Mouse (Mus musculus) ovary, postnatal 14 days (tissue): Measurements from ENCODE around the gene Gm44790.
"Not testable (repeated sequence)": the region's sequence is repeated elsewhere in the genome, so short reads cannot be mapped to it uniquely, and the experiment has no call there.

Experiments used
- DNase-seq: peaks from one replicate; pipeline ENCODE4 v3.0.0; 2022; ENCODE audit warnings: low spot score

Gene Gm44790

GRCm38 (mm10) chr6:86426358-86426757 lies at the start of gene Gm44790:
TSS of gene Gm44790 (plus strand) at chr6:86426658.
- no peak for DNase-seq

DNA sequence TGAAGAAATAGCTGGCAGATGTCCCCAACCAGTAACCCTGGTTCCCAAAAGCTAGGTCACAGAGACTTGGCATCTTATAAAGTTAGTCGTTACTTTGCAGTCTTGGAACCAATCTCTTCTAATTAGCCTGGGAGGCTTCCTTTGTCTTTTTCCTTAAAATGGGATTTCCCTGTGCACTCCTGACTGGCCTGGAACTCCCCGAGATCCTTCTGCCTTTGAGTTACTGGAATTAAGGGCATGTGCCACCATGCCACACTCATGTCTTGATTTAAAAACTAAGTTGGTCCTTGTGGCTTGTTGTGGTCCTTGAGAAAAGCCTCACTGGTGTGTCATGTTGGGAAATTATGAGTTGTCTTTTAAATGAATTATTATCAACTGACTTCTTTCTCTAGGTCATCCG lies 48.1 kb upstream of the Gm44790 start:
- no peak for DNase-seq

DNA sequence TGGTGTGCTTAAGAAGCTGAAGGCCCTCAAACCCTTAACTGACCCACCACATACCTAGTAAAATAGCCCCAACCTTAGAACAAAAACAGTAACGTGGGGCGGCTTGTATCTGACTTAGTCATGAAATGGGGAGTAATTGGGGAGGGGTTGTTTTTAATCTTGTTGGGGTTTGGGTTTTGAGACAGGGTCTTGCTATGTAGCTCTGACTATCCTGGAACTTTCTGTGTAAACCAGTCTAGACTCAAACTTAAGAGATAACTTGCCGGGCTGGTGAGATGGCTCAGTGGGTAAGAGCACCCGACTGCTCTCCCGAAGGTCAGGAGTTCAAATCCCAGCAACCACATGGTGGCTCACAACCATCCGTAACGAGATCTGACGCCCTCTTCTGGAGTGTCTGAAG lies 46.3 kb upstream of the Gm44790 start:
- DNase-seq = not testable (repeated sequence)

DNA sequence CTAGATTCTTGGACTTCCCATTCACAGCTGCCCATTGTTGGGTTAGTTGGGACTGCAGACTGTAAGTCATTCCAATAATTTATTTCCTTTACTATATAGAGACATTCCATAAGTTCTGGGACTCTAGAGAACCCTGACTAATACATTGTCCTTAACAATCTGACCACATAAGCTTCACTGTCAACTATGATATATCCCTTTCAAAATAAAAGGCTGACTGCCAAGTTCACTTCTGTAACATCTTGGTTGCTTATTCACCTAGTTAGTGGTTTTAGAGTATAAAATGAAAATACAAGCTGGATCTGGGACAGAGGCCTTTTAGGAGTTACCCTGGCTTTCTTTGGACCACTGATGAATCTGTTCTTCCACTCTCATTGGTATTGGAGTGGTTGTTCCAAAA lies 43.9 kb upstream of the Gm44790 start:
- DNase-seq = no peak

- DNase-seq = no peak
These were observed 43.1 kb upstream of the Gm44790 start for GRCm38 (mm10) chr6:86383370-86383769.

DNA sequence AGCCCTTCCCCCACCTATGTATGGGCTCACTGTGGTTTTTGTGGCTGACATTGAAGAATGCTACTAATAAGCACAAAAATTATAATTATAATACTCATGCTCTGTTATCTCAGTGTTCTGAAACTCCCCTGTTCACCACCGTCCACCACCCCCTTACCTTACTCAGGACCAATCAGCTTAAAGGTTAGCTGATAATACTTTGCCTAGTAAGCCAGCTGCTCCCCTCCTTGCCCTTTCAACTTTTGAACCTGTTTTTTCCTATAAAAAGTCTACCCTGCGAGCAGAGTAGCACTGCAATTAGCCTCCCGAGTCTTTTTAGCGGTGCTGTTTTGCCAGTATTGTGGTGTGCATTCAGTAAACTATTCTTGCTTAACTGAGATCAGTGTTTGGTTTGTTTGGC lies 41.8 kb upstream of the Gm44790 start:
- DNase-seq = no peak

- DNase-seq = no peak
These were observed 40.9 kb upstream of the Gm44790 start for GRCm38 (mm10) chr6:86385362-86386104.

DNA sequence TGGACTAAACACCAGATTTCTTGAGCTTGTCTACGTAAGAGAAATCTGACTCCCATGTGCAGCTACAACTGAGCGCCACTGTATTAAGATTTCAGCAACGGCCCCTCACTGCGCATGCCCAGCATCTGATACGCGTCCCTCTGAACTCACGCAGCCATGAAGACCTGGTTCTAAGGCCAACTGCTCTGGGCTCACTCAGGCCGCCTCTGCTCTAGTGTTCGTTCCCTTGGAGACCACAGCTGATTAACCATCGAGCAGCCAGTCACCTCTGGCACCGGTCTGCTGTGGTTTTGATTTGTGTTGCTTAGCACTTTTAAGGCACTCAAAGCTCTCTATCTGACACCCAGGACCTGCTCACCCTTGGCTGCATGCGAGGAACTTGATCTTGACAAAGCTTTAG lies 39.1 kb upstream of the Gm44790 start:
- no peak for DNase-seq

GRCm38 (mm10) chr6:86388461-86388860 lies 38.0 kb upstream of the Gm44790 start:
- no peak for DNase-seq

DNA sequence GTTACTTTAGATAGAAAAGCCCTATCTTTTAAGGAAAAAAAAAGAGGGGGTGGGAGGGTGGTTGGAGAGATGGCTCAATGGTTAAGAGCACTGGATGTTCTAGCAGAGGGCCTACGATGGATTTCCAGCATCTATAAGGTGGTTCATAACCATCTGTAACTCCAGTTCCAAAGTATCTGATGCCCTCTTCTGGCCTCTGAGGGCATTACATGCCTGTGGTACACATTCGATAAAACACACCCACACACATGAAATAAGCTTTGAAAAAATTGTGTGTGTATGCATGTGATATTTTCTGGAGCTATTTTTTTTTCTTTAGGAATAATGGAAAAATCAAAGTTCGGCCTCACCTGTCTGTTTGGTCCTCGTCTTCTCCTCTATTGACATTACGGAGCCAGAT lies 35.1 kb upstream of the Gm44790 start:
- DNase-seq = no peak

DNA sequence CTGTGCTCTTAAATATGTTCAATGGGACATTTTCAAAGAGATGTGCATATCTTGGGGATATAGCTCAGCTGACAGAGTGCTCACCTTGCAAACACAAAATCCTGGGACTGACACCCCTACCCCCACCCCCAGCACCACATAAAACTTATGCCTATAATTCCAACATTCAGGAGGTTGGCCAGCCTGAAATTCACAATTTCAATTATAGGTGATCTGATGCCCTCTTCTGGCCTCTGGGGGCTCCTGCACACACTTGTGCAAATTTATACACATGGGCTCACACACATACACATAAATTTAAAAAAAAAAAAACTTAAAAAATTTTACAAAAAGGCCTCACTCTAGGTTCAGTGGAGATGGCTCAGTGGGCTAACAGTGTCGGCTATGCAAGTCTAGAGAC lies 33.3 kb upstream of the Gm44790 start:
- no peak for DNase-seq

GRCm38 (mm10) chr6:86394078-86394720 lies 32.3 kb upstream of the Gm44790 start:
- DNase-seq = no peak

GRCm38 (mm10) chr6:86395021-86395420 lies 31.4 kb upstream of the Gm44790 start:
- no peak for DNase-seq

DNA sequence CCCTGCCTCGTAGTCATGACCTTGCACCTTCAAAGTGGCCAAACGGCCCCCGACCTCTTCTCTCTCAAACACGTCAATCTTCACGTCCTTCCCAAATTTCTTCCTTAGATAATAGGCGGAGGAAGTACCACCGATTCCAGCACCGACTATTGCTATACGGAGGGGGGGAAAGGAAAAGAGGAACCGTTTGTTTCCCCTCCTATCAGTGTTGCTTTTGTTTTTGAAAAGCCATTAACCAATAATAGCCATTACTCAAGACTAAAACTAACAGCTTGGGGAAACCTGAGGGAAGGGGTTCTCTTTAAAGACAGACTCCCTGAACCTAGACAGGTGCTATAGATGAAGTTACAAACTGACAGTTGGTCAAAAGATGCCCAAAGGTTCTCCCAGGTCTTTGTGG lies 30.5 kb upstream of the Gm44790 start:
- DNase-seq = no peak

GRCm38 (mm10) chr6:86396581-86397256 lies 29.7 kb upstream of the Gm44790 start, which contains the start of gene Pcyox1:
TSS of gene Pcyox1 (minus strand) at chr6:86397154.
- peak; percentile 84 for DNase-seq

GRCm38 (mm10) chr6:86397257-86397980 lies 29.0 kb upstream of the Gm44790 start:
- DNase-seq = peak; percentile 18

- DNase-seq = no peak
These were observed 27.5 kb upstream of the Gm44790 start for GRCm38 (mm10) chr6:86398986-86399385.

DNA sequence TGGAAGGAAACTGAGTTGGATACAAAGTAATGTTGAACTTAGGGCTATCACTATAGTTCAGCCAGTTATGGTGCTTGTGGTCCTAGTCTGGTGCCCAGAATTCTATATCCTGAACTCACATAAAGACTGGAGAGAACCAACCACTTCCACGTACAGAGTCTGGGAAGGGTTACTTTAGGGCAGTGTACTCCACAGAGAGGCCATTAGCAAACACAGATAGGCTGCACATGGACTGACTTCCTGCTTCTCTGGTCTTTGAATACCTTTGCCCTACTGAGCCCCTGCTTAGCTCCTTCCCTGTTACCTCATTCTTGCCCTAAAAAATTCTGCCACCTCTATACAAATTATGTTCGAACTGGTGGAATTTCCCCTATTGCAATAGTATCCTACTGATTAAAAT lies 26.5 kb upstream of the Gm44790 start:
- no peak for DNase-seq

DNA sequence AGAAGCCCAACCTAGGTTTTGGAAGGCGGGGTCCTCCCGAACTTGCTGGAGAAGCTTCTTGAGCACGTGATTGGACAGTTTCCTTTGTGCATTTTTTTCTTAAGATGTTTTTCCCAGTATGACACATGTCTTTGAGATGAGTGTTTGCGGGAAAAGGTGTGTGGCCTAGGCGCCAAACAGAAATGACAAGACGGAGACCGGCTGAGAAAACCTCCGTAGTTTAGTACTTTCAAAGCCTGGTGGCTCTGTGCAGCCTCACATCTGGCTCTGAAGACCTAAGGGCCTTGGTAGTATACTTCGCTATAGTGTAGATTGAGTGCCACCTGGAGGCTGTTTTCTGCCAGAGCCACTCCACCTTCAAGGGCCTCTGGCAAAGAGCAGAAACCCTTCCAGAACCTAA lies 25.5 kb upstream of the Gm44790 start:
- peak; percentile 60 for DNase-seq

DNA sequence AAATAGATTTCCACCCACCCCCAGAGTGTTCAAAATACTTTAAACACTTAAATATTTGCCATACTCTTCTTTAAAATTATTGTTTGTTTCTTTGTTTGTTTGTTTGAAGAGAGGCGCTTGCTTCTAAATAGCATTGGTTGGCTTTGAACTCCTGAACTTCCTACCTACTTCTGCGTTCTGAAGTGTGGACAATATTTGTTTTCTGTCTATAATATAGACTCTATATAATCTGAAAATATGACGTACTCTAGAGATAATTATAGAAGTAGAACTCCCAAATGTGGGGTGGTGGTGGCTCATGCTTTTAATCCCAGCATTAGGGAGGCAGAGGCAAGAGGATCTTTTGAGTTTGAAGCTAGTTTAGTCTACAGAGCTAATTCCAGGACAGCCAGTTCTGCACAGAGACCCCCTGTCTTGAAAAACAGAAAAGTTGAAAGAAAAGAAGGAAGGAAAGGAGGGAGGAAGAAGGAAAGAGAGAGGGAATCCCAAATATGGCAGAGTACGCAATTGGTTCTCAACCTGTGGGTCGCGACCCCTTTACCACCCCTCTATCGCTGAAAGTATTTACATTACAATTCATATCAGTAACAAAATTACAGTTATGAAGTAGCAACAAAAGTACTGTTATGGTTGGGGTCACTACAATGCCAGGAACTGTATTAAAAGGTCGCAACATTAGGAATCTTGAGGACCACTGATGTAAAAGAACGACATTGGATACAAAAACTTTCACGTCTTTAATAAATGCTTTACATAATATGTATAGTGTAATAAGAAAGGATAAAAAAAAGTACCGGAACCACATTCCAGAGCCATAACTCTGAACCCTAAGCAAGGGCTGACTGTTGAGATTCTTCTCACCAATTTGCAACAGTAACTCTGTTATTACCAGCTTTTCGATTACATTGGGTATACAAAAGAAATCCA lies 23.5 kb upstream of the Gm44790 start:
- DNase-seq = no peak

DNA sequence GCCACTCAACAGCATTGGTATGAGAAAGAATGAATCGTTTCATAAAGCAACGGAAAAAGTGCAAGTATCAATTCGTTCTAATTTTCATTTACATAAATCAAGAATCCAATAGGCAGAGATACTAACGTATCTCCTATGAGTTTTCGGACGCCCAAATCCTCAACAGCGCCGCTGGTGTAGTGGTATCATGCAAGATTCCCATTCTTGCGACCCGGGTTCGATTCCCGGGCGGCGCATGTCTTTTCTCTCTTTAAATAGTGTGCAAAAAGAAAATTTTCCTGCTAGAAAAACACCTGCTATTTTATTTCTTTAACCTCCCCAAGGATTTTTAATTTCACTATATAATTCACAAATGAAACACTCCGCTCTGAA lies 22.7 kb upstream of the Gm44790 start:
- DNase-seq = peak; percentile 86
